13 mouse cellular contexts compared by ENCODE assay signal in the genomic region with DNA sequence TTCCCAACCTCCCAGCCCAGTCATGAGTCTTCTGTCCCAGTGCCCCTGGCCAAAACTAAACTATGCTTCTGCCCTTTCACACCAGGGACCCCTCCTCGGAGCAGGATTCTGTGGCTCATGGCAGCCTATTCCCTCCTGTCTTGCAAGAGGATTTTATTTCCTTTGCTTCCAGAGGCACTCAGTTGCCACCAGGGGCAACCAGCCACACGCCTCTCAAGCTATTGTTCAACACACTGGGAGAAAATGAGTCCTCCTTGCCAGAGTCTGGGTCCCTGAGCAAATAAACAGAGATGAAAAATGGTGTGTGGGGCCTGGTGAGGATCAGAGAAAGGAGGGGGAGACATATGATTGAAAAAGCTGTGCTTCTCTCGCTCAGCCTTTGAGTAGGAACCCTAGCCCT.
DNase-seq lines count a peak whose midpoint lies in the region; ATAC-seq lines count a peak whose summit lies in the region.
"Had no signal": no experiment of that assay in that cellular context is flagged by ENCODE, and none has a peak within 500 bp of the region (broad histone marks: within the 10 kb centered on the region; RNA-seq: fewer than 3 reads in every experiment).

No protein-coding gene starts in this region.

- no peaks in the 10 kb centered on the region for H3K36me3 ChIP-seq in forebrain, embryonic 11.5 days (ENCODE audit: control insufficient read depth, insufficient read depth, low read length)
- H3K36me3 ChIP-seq in forebrain, embryonic 12.5 days (replicated peaks): no peaks in the 10 kb centered on the region
- no peaks in the 10 kb centered on the region for H3K36me3 ChIP-seq in embryonic facial prominence, embryonic 11.5 days (replicated peaks; ENCODE audit: control insufficient read depth, insufficient read depth, low read depth, low read length)
- H3K36me3 ChIP-seq in neural tube, embryonic 13.5 days: no peaks in the 10 kb centered on the region
- H3K36me3 ChIP-seq: limb, embryonic 15.5 days; lung, embryonic 15.5 days had no signal

- peak overlapping the region; percentile 2; the same call in 1 of the 2 replicates for H3K27ac ChIP-seq in forebrain, embryonic 11.5 days (ENCODE audit: low read depth, low read length)
- no peak overlapping the region for H3K27ac ChIP-seq in forebrain, embryonic 12.5 days
- H3K27ac ChIP-seq in embryonic facial prominence, embryonic 11.5 days (replicated peaks; ENCODE audit: low read depth, low read length): no peak overlapping the region
- H3K27ac ChIP-seq in neural tube, embryonic 13.5 days (replicated peaks): peak overlapping the region; percentile 67
- H3K27ac ChIP-seq: limb, embryonic 15.5 days; lung, embryonic 15.5 days had no signal

- H3K4me2 ChIP-seq in forebrain, embryonic 11.5 days (ENCODE audit: low read depth, low read length, severe bottlenecking): no peak overlapping the region
- H3K4me2 ChIP-seq in forebrain, embryonic 12.5 days: no peak overlapping the region
- no peak overlapping the region for H3K4me2 ChIP-seq in embryonic facial prominence, embryonic 11.5 days (ENCODE audit: low read depth, low read length)
- no peak overlapping the region for H3K4me2 ChIP-seq in neural tube, embryonic 13.5 days
- H3K4me2 ChIP-seq: limb, embryonic 15.5 days; lung, embryonic 15.5 days had no signal

- no peak for DNase-seq in forebrain, embryonic 11.5 days (ENCODE audit: low spot score)
- peak; percentile 1 for DNase-seq in embryonic facial prominence, embryonic 11.5 days (ENCODE audit: low spot score)
- DNase-seq in mesoderm, embryonic 11.5 days (ENCODE audit: low read depth, low spot score): peak; percentile 5
- no peak for DNase-seq in urinary bladder, adult 18-20 months (ENCODE audit: low spot score in 2 of 2)
- no peak for DNase-seq in urinary bladder, postnatal 10 days (ENCODE audit: low spot score)
- DNase-seq: adrenal gland, postnatal 25 days; cerebellum, adult 18-20 months had no signal

- H3K4me1 ChIP-seq in forebrain, embryonic 11.5 days (replicated peaks; ENCODE audit: control insufficient read depth, insufficient read depth, low read length): no peaks in the 10 kb centered on the region
- H3K4me1 ChIP-seq in forebrain, embryonic 12.5 days: peaks cover 6% of the 10 kb centered on the region; the same call in 1 of the 2 replicates
- no peaks in the 10 kb centered on the region for H3K4me1 ChIP-seq in embryonic facial prominence, embryonic 11.5 days (ENCODE audit: control insufficient read depth, insufficient read depth, low read length)
- H3K4me1 ChIP-seq in neural tube, embryonic 13.5 days (replicated peaks): peaks cover 14% of the 10 kb centered on the region; the same call in 1 of the 2 replicates
- H3K4me1 ChIP-seq: limb, embryonic 15.5 days; lung, embryonic 15.5 days had no signal

- no peaks in the 10 kb centered on the region for H3K27me3 ChIP-seq in forebrain, embryonic 11.5 days (ENCODE audit: control insufficient read depth, insufficient read depth, low read length)
- no peaks in the 10 kb centered on the region for H3K27me3 ChIP-seq in forebrain, embryonic 12.5 days
- no peaks in the 10 kb centered on the region for H3K27me3 ChIP-seq in embryonic facial prominence, embryonic 11.5 days (ENCODE audit: control insufficient read depth, insufficient read depth, low read length)
- H3K27me3 ChIP-seq in neural tube, embryonic 13.5 days: no peaks in the 10 kb centered on the region
- H3K27me3 ChIP-seq: limb, embryonic 15.5 days; lung, embryonic 15.5 days had no signal

- ATAC-seq in forebrain, embryonic 11.5 days (replicated peaks; ENCODE audit: low FRiP score): no peak
- ATAC-seq in forebrain, embryonic 12.5 days (ENCODE audit: low FRiP score): no peak
- ATAC-seq in embryonic facial prominence, embryonic 11.5 days (replicated peaks; ENCODE audit: insufficient number of reproducible peaks, low FRiP score, low TSS enrichment, low read depth): no peak
- peak; percentile 40; the same call in 1 of the 2 replicates for ATAC-seq in neural tube, embryonic 13.5 days (ENCODE audit: low read depth)
- no peak for ATAC-seq in monocyte, adult 5-6 weeks (replicated peaks; ENCODE audit: insufficient number of reproducible peaks, low FRiP score, low TSS enrichment, poor library complexity, severe bottlenecking)
- ATAC-seq: inflammation-experienced regulatory T-cells, adult 6 months had no signal

- H3K4me3 ChIP-seq in forebrain, embryonic 11.5 days (ENCODE audit: low read depth, low read length): no peak overlapping the region
- no peak overlapping the region for H3K4me3 ChIP-seq in forebrain, embryonic 12.5 days (replicated peaks)
- H3K4me3 ChIP-seq in embryonic facial prominence, embryonic 11.5 days (ENCODE audit: low read depth, low read length): no peak overlapping the region
- no peak overlapping the region for H3K4me3 ChIP-seq in neural tube, embryonic 13.5 days
- H3K4me3 ChIP-seq: limb, embryonic 15.5 days; lung, embryonic 15.5 days had no signal

- no peaks in the 10 kb centered on the region for H3K9me3 ChIP-seq in forebrain, embryonic 11.5 days (ENCODE audit: control insufficient read depth, low read length)
- no peaks in the 10 kb centered on the region for H3K9me3 ChIP-seq in forebrain, embryonic 12.5 days
- H3K9me3 ChIP-seq in embryonic facial prominence, embryonic 11.5 days (replicated peaks; ENCODE audit: control insufficient read depth, low read length): no peaks in the 10 kb centered on the region
- H3K9me3 ChIP-seq in neural tube, embryonic 13.5 days: no peaks in the 10 kb centered on the region
- H3K9me3 ChIP-seq: limb, embryonic 15.5 days; lung, embryonic 15.5 days had no signal

- no peak overlapping the region for H3K9ac ChIP-seq in forebrain, embryonic 11.5 days (ENCODE audit: low read length)
- no peak overlapping the region for H3K9ac ChIP-seq in forebrain, embryonic 12.5 days
- no peak overlapping the region for H3K9ac ChIP-seq in embryonic facial prominence, embryonic 11.5 days (replicated peaks; ENCODE audit: low read length)
- H3K9ac ChIP-seq in neural tube, embryonic 13.5 days: no peak overlapping the region
- H3K9ac ChIP-seq: limb, embryonic 15.5 days; lung, embryonic 15.5 days had no signal

- 26% methylated on average over 3 of the region's 3 CpGs for WGBS in forebrain, embryonic 11.5 days
- WGBS in forebrain, embryonic 12.5 days: 32% methylated on average over 3 of the region's 3 CpGs
- 32% methylated on average over 3 of the region's 3 CpGs for WGBS in embryonic facial prominence, embryonic 11.5 days
- WGBS in neural tube, embryonic 13.5 days: 32% methylated on average over 3 of the region's 3 CpGs

Comparison
In these comparisons a context has a peak if more than half of its experiments do, and no peak if none do; other contexts are left out.
1. H3K27ac ChIP-seq: peak in forebrain, embryonic 11.5 days (single experiment) and neural tube, embryonic 13.5 days (single experiment); none in forebrain, embryonic 12.5 days (single experiment) and embryonic facial prominence, embryonic 11.5 days (single experiment).
2. DNase-seq: peak in embryonic facial prominence, embryonic 11.5 days (single experiment) and mesoderm, embryonic 11.5 days (single experiment); none in forebrain, embryonic 11.5 days (single experiment), urinary bladder, adult 18-20 months (0 of 2) and urinary bladder, postnatal 10 days (single experiment).